Mouse (Mus musculus): Measurements from ENCODE around the gene S1pr5. TPM values are rescaled to one million over a fixed set of nuclear protein-coding genes. Genes with fewer than 3 reads are reported as not detected.

Gene S1pr5
- polyA plus RNA-seq, 1 experiment from 2014 or later, result 0.39 TPM

DNA sequence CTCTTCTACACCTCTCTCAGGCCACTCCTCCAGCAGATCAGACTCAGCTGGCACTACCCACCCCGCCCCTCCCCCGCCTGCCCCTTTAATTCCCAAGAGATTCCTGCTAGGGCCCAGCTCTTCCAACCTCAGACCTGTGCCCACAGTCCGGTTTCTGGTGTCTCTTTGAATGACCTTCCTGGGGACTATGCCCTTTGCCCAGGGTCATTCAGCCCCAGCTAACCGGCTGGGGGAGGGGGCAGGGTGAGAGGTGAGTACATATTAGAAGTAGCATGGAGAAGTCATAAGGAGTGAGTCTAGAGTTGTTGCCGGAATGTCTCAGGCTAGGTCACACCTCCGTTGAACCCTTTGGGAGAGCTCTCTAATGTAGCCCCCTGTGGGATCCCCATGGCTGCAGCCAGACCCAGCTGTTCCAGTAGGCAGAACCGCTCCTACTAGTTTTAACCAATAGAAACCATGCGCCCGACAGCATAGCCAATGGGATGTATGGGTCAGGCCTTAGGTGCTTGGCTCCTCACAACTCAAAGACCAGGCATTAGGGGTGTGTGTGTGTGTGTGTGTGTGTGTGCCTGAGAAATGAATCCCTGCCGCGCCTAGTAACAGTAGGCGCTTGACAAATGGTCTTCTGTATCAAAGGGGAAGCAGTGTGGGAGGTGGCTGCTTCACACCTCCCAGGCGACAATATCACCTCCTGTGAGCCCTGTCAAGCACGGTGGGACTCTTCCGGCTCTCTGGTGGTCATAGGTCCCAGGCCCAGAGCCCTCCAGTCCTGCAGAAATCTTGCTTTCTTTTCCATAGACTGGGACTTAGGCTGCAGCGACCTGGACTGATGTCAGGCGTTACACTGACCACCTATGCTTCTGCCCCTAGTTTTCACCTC, 1.6 kb upstream of the S1pr5 start:
- H3K27ac ChIP-seq (replicated peaks; ENCODE audit: low read depth, low read length), result no peak overlapping the region
- no peaks in the 10 kb centered on the region for H3K36me3 ChIP-seq (ENCODE audit: control insufficient read depth, insufficient read depth, low read length)
- peaks cover 59% of the 10 kb centered on the region for H3K27me3 ChIP-seq (ENCODE audit: control insufficient read depth, insufficient read depth, low read length)
- no peaks in the 10 kb centered on the region for H3K9me3 ChIP-seq (ENCODE audit: control insufficient read depth, low read length)
- DNase-seq (ENCODE audit: low spot score) (no peak), ATAC-seq (ENCODE audit: insufficient number of reproducible peaks, low FRiP score, low TSS enrichment, low read depth) (no peak)
- no peak overlapping the region for H3K4me2 ChIP-seq (ENCODE audit: low read depth, severe bottlenecking)
- no peak overlapping the region for H3K4me3 ChIP-seq (ENCODE audit: low read depth, low read length)
- H3K9ac ChIP-seq (ENCODE audit: low read length), result no peak overlapping the region
- peaks cover 15% of the 10 kb centered on the region for H3K4me1 ChIP-seq (ENCODE audit: control insufficient read depth, insufficient read depth, low read length)
- 17% methylated on average over 17 of the region's 17 CpGs for WGBS

DNA sequence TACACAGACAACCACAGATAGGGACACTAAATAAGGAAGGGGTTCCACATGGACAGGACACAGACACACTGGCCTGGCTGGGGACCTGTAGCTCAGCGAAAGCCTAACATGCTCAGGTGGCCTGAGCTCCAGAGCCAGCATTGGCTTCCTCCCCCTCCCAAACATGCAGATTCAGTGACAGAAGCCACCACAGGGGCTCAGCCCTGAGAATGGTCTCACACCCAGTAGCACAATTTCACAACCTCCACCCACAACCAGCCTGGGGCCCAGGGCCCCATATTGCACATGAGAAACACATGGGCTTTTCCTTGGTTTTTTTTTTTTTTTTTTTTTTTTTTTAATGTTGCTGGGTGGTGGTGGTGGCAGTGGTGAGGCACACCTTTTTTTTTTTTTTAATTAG, 1.9 kb downstream of the S1pr5 start:
- H3K27ac ChIP-seq (replicated peaks; ENCODE audit: low read depth, low read length), result no peak overlapping the region
- no peak overlapping the region for H3K4me3 ChIP-seq (ENCODE audit: low read depth, low read length)
- no peak for ATAC-seq (ENCODE audit: insufficient number of reproducible peaks, low FRiP score, low TSS enrichment, low read depth)

DNA sequence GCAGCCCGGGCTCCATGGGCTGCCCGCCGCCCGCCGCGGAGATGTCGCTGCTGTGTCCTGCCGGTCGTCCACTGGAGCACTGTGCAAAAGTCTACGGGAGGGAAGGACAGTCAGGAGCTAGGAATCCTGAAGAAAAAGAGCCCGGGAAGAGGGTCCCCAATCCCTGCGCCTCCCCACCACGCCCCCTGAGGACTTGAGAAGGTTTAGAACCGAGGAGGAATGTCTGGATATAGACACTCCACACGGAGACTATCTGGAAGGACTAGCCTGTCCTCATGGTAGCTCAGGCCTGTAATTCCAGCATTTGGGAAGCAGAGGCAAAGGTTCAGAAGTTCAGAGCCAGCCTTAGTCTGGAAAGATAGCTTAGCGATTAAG, 3.1 kb downstream of the S1pr5 start:
- peak overlapping the region; percentile 47 for H3K9ac ChIP-seq (ENCODE audit: low read length)
- peak overlapping the region; percentile 45 for H3K4me3 ChIP-seq (ENCODE audit: low read depth, low read length)
- H3K27me3 ChIP-seq (ENCODE audit: control insufficient read depth, insufficient read depth, low read length), result peaks cover 72% of the 10 kb centered on the region
- WGBS, result 3% methylated on average over 16 of the region's 16 CpGs
- ATAC-seq (ENCODE audit: insufficient number of reproducible peaks, low FRiP score, low TSS enrichment, low read depth), result no peak
- no peak for DNase-seq (ENCODE audit: low spot score)
- peaks cover 16% of the 10 kb centered on the region for H3K4me1 ChIP-seq (ENCODE audit: control insufficient read depth, insufficient read depth, low read length)
- H3K27ac ChIP-seq (replicated peaks; ENCODE audit: low read depth, low read length), result no peak overlapping the region
- peak overlapping the region; percentile 77 for H3K4me2 ChIP-seq (ENCODE audit: low read depth, severe bottlenecking)
- H3K9me3 ChIP-seq (ENCODE audit: control insufficient read depth, low read length), result no peaks in the 10 kb centered on the region
- H3K36me3 ChIP-seq (ENCODE audit: control insufficient read depth, insufficient read depth, low read length), result no peaks in the 10 kb centered on the region

More for the DNA sequence above, 1.9 kb downstream of the S1pr5 start:
- 70% methylated on average over 1 of the region's 1 CpGs for WGBS
- Histone ChIP-seq H3K36me3 (ENCODE audit: control insufficient read depth, insufficient read depth, low read length) (no peaks in the 10 kb centered on the region), H3K9ac (ENCODE audit: low read length) (no peak overlapping the region), H3K9me3 (ENCODE audit: control insufficient read depth, low read length) (no peaks in the 10 kb centered on the region), H3K4me2 (ENCODE audit: low read depth, severe bottlenecking) (no peak overlapping the region), H3K27me3 (ENCODE audit: control insufficient read depth, insufficient read depth, low read length) (peaks cover 83% of the 10 kb centered on the region), H3K4me1 (ENCODE audit: control insufficient read depth, insufficient read depth, low read length) (peaks cover 21% of the 10 kb centered on the region)
- no peak for DNase-seq (ENCODE audit: low spot score)

DNA sequence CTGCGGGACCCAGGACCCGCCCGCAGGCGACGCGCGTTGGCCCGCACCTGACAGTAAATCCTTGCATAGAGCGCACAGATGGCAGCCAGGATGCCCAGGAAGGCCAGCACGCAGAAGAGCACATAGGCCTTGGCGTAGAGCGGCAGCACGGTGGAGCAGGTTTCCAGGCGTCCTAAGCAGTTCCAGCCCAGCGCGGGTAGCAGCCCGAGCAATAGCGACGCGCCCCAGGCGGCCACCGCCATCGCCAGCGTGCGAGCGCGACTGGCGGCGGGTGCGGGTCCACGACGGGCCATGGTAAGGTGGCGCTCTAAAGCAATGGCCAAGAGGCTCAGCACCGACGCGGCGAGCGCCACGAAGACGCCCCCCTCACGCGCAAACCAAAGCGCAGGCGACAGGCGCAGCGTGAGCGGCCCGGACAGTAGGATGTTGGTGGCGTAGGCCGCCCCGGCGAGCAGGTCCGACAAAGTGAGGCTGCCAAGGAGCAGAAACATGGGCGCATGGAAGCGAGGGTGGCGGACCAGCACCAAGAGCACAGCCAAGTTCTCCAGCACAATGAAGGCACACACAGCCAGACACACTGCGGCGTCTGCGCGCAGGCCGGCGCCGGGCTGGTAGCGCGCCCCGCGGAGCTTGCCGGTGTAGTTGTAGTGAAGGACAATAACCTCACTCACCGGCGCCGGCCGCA, 3.7 kb downstream of the S1pr5 start:
- Histone ChIP-seq H3K4me3 (ENCODE audit: low read depth, low read length) (peak overlapping the region; percentile 45), H3K9ac (ENCODE audit: low read length) (peak overlapping the region; percentile 47), H3K4me1 (ENCODE audit: control insufficient read depth, insufficient read depth, low read length) (peaks cover 16% of the 10 kb centered on the region), H3K36me3 (ENCODE audit: control insufficient read depth, insufficient read depth, low read length) (no peaks in the 10 kb centered on the region), H3K27ac (replicated peaks; ENCODE audit: low read depth, low read length) (no peak overlapping the region), H3K27me3 (ENCODE audit: control insufficient read depth, insufficient read depth, low read length) (peaks cover 67% of the 10 kb centered on the region), H3K4me2 (ENCODE audit: low read depth, severe bottlenecking) (peak overlapping the region; percentile 77), H3K9me3 (ENCODE audit: control insufficient read depth, low read length) (no peaks in the 10 kb centered on the region)
- ATAC-seq (ENCODE audit: insufficient number of reproducible peaks, low FRiP score, low TSS enrichment, low read depth), result no peak; the same call in 1 of the 2 replicates
- WGBS, result 1% methylated on average over 72 of the region's 72 CpGs
- DNase-seq (ENCODE audit: low spot score), result peak; percentile 70

DNA sequence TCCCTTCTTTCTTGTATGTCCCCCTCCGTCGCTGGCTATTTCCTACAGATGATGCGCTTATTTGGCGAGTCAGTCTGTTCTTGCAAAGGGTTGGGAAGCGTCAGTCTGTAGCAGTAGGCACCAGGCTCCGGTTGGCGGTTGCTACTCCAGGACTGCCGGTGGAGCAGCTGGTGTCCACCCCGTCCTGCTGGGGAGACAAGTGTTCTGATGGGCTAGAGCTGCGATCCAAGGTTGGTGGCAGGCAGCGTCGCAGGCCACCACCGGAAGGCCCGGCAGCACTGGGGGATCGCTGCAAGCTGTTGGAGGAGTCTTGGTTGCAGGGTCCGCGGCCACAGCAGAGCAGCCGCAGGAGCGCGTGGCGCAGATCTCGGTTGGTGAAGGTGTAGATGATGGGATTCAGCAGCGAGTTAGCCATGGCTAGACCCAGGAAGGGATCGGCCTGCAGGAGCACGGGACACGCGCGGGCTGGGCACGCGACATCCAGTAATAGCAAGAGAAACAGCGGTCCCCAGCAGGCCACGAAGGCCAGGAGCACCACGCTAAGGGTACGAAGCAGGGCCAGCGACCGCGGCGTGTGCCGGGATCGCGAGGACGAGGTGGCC, 4.3 kb downstream of the S1pr5 start:
- Histone ChIP-seq H3K4me1 (ENCODE audit: control insufficient read depth, insufficient read depth, low read length) (peaks cover 16% of the 10 kb centered on the region), H3K36me3 (ENCODE audit: control insufficient read depth, insufficient read depth, low read length) (no peaks in the 10 kb centered on the region), H3K4me3 (ENCODE audit: low read depth, low read length) (peak overlapping the region; percentile 45), H3K27me3 (ENCODE audit: control insufficient read depth, insufficient read depth, low read length) (peaks cover 60% of the 10 kb centered on the region), H3K9me3 (ENCODE audit: control insufficient read depth, low read length) (no peaks in the 10 kb centered on the region), H3K27ac (replicated peaks; ENCODE audit: low read depth, low read length) (no peak overlapping the region), H3K9ac (ENCODE audit: low read length) (no peak overlapping the region), H3K4me2 (ENCODE audit: low read depth, severe bottlenecking) (peak overlapping the region; percentile 77)
- no peak for ATAC-seq (ENCODE audit: insufficient number of reproducible peaks, low FRiP score, low TSS enrichment, low read depth)
- 19% methylated on average over 42 of the region's 42 CpGs for WGBS
- DNase-seq (ENCODE audit: low spot score), result peak; percentile 42

DNA sequence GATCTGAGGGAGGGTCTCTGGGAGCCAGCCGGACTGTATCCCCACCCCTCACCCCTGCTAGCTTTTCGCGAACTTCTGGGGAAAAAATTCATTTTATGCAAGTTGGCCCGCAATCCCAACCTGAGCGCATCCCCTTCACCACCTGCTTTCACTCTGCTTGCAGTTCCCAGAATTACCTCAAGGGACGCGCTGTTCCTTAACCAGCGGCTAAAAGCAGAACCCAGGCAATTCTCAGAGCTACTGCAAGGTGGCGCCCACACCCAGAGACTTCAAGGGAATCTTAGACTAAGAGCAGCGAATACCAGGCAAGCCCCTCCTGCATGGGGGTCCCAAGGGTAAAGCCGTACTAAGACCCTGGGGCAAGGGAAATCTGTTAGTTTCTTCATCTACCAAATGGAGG, 6.9 kb downstream of the S1pr5 start:
- Histone ChIP-seq H3K9me3 (ENCODE audit: control insufficient read depth, low read length) (no peaks in the 10 kb centered on the region), H3K4me3 (ENCODE audit: low read depth, low read length) (no peak overlapping the region), H3K9ac (ENCODE audit: low read length) (no peak overlapping the region), H3K27ac (replicated peaks; ENCODE audit: low read depth, low read length) (no peak overlapping the region), H3K36me3 (ENCODE audit: control insufficient read depth, insufficient read depth, low read length) (no peaks in the 10 kb centered on the region), H3K27me3 (ENCODE audit: control insufficient read depth, insufficient read depth, low read length) (peaks cover 41% of the 10 kb centered on the region), H3K4me1 (ENCODE audit: control insufficient read depth, insufficient read depth, low read length) (peaks cover 20% of the 10 kb centered on the region), H3K4me2 (ENCODE audit: low read depth, severe bottlenecking) (no peak overlapping the region)
- 5% methylated on average over 11 of the region's 11 CpGs for WGBS
- DNase-seq (ENCODE audit: low spot score) (peak; percentile 95), ATAC-seq (ENCODE audit: insufficient number of reproducible peaks, low FRiP score, low TSS enrichment, low read depth) (no peak)

DNA sequence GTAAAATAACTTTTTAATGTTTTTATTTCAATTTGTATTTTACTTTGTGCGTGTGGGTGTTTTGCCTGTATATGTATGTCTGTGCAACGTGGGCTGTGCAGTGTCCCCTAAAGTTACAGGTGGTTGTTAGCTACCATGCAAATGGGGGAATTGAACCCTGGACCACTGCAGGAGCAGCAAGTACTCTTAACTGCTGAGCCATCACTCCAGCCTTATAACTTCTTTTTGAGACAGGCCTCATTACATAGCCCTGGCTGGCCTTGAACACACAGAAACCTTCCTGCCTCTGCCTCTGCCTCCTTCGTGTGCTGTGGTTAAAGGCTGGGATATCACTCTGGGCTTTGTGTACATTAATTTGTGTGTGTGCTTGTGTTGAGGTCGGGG, 8.8 kb downstream of the S1pr5 start:
- Histone ChIP-seq H3K4me3 (ENCODE audit: low read depth, low read length) (peak overlapping the region; percentile 92), H3K27ac (replicated peaks; ENCODE audit: low read depth, low read length) (no peak overlapping the region), H3K9ac (ENCODE audit: low read length) (peak overlapping the region; percentile 97; the same call in 1 of the 2 replicates), H3K4me1 (ENCODE audit: control insufficient read depth, insufficient read depth, low read length) (peaks cover 16% of the 10 kb centered on the region), H3K27me3 (ENCODE audit: control insufficient read depth, insufficient read depth, low read length) (peaks cover 22% of the 10 kb centered on the region), H3K9me3 (ENCODE audit: control insufficient read depth, low read length) (no peaks in the 10 kb centered on the region), H3K36me3 (ENCODE audit: control insufficient read depth, insufficient read depth, low read length) (no peaks in the 10 kb centered on the region), H3K4me2 (ENCODE audit: low read depth, severe bottlenecking) (peak overlapping the region; percentile 75)
- WGBS, result 37% methylated on average over 4 of the region's 4 CpGs
- DNase-seq (ENCODE audit: low spot score) (no peak), ATAC-seq (ENCODE audit: insufficient number of reproducible peaks, low FRiP score, low TSS enrichment, low read depth) (no peak)

DNA sequence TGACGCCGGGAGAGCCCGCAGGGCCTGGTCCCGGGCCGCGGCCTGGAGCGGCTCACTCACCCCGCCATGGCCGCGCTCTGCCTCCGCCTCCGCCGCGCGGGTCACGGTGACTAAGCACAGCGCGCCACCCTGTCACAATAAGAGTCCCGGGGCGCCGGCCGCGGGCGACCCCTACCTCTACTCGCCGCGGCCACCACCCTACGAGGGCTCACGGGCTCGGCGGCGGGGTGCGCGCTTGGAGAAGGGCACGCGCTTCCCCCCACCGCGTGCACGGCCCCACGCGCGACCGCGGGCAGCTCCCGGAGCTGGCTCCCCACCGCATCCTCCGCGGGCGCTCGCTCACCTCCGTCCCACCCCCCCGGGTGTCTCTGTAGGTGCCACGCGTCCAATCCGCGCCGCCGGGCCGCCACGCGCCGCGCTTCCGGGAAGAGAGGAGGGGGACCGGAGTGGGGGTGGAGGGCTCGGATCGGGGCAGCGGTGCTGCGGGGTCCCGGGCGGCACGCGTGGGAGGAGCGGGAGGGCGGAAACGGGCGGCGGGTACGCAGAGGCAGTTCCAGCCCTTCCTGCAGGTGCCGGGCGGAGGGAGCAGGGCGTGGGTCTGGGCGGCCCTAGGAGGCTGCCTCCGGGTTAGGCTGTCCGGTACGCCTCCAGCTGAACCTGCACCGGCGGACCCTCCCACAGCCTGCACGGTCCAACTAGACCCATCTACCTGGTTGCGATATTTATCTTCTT, 9.3 kb downstream of the S1pr5 start, which contains the start of gene Keap1:
Keap1 (minus strand) TSS at position 629 of the 732 bp plus-strand sequence.
- Histone ChIP-seq H3K36me3 (ENCODE audit: control insufficient read depth, insufficient read depth, low read length) (no peaks in the 10 kb centered on the region), H3K4me1 (ENCODE audit: control insufficient read depth, insufficient read depth, low read length) (peaks cover 11% of the 10 kb centered on the region), H3K27me3 (ENCODE audit: control insufficient read depth, insufficient read depth, low read length) (peaks cover 17% of the 10 kb centered on the region), H3K4me2 (ENCODE audit: low read depth, severe bottlenecking) (peak within 1 kb of the TSS; percentile 75), H3K27ac (replicated peaks; ENCODE audit: low read depth, low read length) (peak within 1 kb of the TSS; percentile 84), H3K4me3 (ENCODE audit: low read depth, low read length) (peak within 1 kb of the TSS; percentile 92), H3K9me3 (ENCODE audit: control insufficient read depth, low read length) (no peaks in the 10 kb centered on the region), H3K9ac (ENCODE audit: low read length) (peak within 1 kb of the TSS; percentile 97)
- WGBS, result under 1% methylated on average over 78 of the region's 90 CpGs
- peak; percentile 58 for ATAC-seq (ENCODE audit: insufficient number of reproducible peaks, low FRiP score, low TSS enrichment, low read depth)
- peak; percentile 89 for DNase-seq (ENCODE audit: low spot score)

Data from limb, embryonic 11.5 days (tissue).